Mouse (Mus musculus) heart, postnatal 0 days (tissue): Measurements from ENCODE around the gene C1qtnf4. TPM values are rescaled to one million over a fixed set of nuclear protein-coding genes. Genes with fewer than 3 reads are reported as not detected.

Experiments
- ATAC-seq: fragments of 200-750 bp; cut with Nextera tagmentation; 2 replicates; pipeline ENCODE4 v1.8.0; 2017; ENCODE audit warnings: low read depth, moderate number of reproducible peaks, moderate library complexity; ENCODE audit not compliant: insufficient read depth
- DNase-seq: peaks from one replicate; pipeline ENCODE4 v3.0.0-alpha.2; 2016; ENCODE audit warnings: low spot score
- H3K27ac ChIP-seq: fragments of 300-500 bp; sonication (generic); 2 replicates; pipeline ENCODE4 v1.5.1; 2014; ENCODE audit warnings: low read depth, mild to moderate bottlenecking
- H3K27me3 ChIP-seq: fragments of 300-500 bp; sonication (generic); 2 replicates; pipeline ENCODE4 v1.6.1; 2014; ENCODE audit warnings: low read length, mixed read lengths; ENCODE audit not compliant: control insufficient read depth, insufficient read depth
- H3K36me3 ChIP-seq: fragments of 300-500 bp; sonication (generic); replicated peaks from 2 replicates; pipeline ENCODE4 v1.6.1; 2014; ENCODE audit warnings: low read length, mixed read lengths; ENCODE audit not compliant: control insufficient read depth, insufficient read depth
- H3K4me1 ChIP-seq: fragments of 300-500 bp; sonication (generic); 2 replicates; pipeline ENCODE4 v1.6.1; 2014; ENCODE audit warnings: antibody characterized with exemption; ENCODE audit not compliant: control insufficient read depth, insufficient read depth
- H3K4me2 ChIP-seq: fragments of 300-500 bp; sonication (generic); 2 replicates; pipeline ENCODE4 v1.6.1; 2014; ENCODE audit warnings: low read depth, mild to moderate bottlenecking, low read length, moderate library complexity
- H3K4me3 ChIP-seq: fragments of 300-500 bp; sonication (generic); 2 replicates; pipeline ENCODE4 v1.5.1; 2014; ENCODE audit warnings: low read depth, low read length
- H3K9ac ChIP-seq: fragments of 300-500 bp; sonication (generic); replicated peaks from 2 replicates; pipeline ENCODE4 v1.6.1; 2014; ENCODE audit warnings: low read depth, low read length, mixed read lengths
- H3K9me3 ChIP-seq: fragments of 300-500 bp; sonication (generic); replicated peaks from 2 replicates; pipeline ENCODE4 v1.6.1; 2016; ENCODE audit warnings: low read length; ENCODE audit not compliant: control insufficient read depth
- CTCF ChIP-seq: IDR thresholded peaks from 2 replicates; pipeline ENCODE4 v1.5.1; 2016; ENCODE audit warnings: antibody characterized with exemption, control low read depth, low read depth
- EP300 ChIP-seq: IDR thresholded peaks from 2 replicates; pipeline ENCODE4 v1.6.1; 2016; ENCODE audit warnings: antibody characterized with exemption, low read depth
- WGBS: fragments of 180-500 bp; shearing (Covaris S2); extraction: QIAGEN DNeasy Blood & Tissue Kit; methylation state at CpG from one replicate; pipeline ENCODE4 v1.1.7; 2014; 5-methylcytosine and 5-hydroxymethylcytosine counted together
- polyA plus RNA-seq: library from polyadenylated mRNA; unstranded; fragments of >200 nt; fragmentation: Nextera tagmentation; extraction: Ambion mirVana; gene quantifications from 2 replicates; pipeline ENCODE4 v1.2.1, GENCODE M21; 2015
- total RNA-seq: library from RNA; depleted of rRNA; stranded (reverse); fragments of >200 nt; gene quantifications from 2 replicates; pipeline ENCODE4 v1.2.3, GENCODE M21; 2014; ENCODE audit warnings: low replicate concordance; rRNA removed

C1qtnf4 gene
- 15.5 and 18.7 TPM in 2 replicates for total RNA-seq
- polyA plus RNA-seq = 23.7 and 28.1 TPM in 2 replicates

DNA sequence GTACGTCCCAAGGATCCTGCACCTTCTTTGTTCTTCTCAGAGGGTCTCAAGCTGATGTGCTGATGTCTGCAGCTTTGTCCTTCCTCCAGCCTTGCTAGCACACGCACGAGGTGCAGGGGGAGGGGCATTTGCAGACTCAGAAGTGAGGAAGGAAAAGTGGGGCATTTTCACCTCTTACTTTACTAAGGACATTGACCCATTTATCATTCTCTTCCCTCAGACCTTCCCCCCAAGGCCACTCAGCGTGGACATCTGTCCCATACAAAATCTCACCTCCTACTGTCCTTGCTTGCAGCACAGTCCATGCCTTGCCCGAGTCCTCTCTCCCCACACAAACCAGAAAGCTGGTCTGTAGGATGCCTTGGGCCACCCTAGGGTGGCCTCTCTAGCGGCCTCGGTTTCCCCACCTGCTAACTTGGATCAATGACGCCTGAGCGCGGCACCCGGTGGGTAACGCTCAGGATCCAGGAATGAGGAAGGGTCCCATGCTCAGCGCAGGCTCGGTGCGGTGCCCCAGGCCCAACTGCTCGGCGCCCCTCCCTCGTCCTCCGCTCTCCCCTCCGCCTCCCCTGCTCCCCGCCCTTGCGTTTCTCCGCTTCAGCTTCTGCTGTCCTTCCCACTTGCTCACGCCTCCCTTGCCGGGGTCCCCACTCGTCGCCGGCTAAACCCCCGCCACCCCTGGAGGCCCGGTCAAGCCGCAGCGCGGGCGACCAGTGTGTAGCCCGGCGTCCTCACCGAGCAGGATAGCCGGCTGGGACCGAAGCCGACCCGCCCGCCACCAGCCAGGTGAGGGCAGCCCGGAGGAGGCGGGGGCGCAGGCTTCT is at the start of gene C1qtnf4:
TSS of gene C1qtnf4 (plus strand) at position 643 of the 824 bp plus-strand sequence.
- TF ChIP-seq EP300 (no peak), CTCF (no peak)
- 4% methylated on average over 41 of the region's 45 CpGs for WGBS
- no peak for DNase-seq
- H3K27ac ChIP-seq = no peak within 1 kb of the TSS
- no peaks in the 10 kb centered on the region for H3K9me3 ChIP-seq
- peak within 1 kb of the TSS; percentile 52 for H3K9ac ChIP-seq
- peak; percentile 15 for ATAC-seq
- H3K27me3 ChIP-seq = peaks cover 42% of the 10 kb centered on the region
- H3K4me1 ChIP-seq = peaks cover 22% of the 10 kb centered on the region
- H3K36me3 ChIP-seq = no peaks in the 10 kb centered on the region
- H3K4me2 ChIP-seq = peak within 1 kb of the TSS; percentile 76
- H3K4me3 ChIP-seq = peak within 1 kb of the TSS; percentile 45

DNA sequence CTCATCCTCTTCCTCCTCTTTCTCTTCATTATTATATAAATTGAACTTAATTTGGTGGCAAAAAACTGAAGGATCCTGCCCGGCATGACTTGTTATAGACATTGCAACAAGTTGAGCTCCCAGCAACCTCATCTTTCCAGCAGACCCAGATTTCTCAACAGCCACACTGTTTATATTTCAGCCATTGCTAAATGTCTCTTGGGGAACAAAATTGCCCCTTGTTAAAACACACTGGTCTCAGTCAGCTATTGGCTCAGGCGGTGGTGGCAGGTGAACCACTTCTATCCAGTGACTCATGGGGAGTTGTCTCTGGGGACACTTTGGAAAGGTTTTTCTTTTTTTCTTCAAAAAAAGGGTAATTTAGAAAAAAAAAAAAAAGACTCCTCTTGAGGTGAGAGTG is 47.0 kb upstream of the C1qtnf4 start:
- no peak for DNase-seq
- Histone ChIP-seq H3K9me3 (no peaks in the 10 kb centered on the region), H3K4me1 (no peaks in the 10 kb centered on the region), H3K27ac (no peak overlapping the region), H3K27me3 (no peaks in the 10 kb centered on the region), H3K4me2 (no peak overlapping the region), H3K4me3 (no peak overlapping the region), H3K9ac (no peak overlapping the region), H3K36me3 (no peaks in the 10 kb centered on the region)
- TF ChIP-seq CTCF (no peak), EP300 (no peak)
- no peak for ATAC-seq
- 80% methylated on average over 2 of the region's 2 CpGs for WGBS

DNA sequence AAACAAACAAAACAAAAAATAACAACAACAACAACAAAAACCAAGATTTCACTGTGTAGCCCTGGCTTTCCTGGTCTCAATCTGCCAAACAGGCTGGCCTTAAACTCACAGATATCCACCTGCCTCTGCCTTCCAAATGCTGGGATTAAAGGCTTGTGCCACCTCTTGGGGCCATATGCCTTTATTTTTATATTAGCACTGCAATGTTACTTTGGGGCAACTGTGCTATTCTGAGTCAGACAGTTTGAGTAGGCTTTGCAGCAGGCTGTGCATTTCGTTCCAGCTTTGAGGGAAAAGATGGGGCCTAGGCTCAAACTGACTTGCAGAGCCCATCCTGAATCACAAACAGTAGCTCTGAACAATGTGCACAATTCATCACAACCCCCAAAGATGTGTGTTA is 42.0 kb upstream of the C1qtnf4 start:
- Histone ChIP-seq H3K4me2 (no peak overlapping the region), H3K27me3 (no peaks in the 10 kb centered on the region), H3K9me3 (no peaks in the 10 kb centered on the region), H3K27ac (no peak overlapping the region), H3K36me3 (no peaks in the 10 kb centered on the region), H3K4me1 (peaks cover 14% of the 10 kb centered on the region), H3K4me3 (no peak overlapping the region), H3K9ac (no peak overlapping the region)
- WGBS = 64% methylated on average over 1 of the region's 1 CpGs
- ATAC-seq (no peak), DNase-seq (no peak)
- TF ChIP-seq CTCF (no peak), EP300 (no peak)

DNA sequence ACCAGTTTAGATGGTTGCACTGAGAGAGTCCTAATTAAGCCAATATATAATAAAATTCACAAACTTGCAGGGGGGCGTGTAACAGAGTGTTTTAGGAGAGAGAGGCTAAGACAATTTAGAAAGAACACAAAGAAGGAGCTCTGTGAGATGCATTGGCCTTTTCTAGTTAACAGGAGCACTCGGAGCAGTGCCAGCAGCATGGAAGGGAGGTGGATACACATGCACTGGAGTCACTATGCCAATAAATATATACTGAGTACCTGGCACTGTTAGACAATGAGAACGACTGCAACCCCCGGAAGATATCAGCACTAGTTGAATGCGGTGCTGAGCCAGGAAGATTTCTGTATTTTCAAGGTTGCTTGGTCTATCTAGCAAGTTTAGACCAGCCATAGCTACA is 41.4 kb upstream of the C1qtnf4 start:
- Histone ChIP-seq H3K4me2 (no peak overlapping the region), H3K4me1 (peaks cover 14% of the 10 kb centered on the region), H3K4me3 (no peak overlapping the region), H3K27ac (no peak overlapping the region), H3K36me3 (no peaks in the 10 kb centered on the region), H3K27me3 (no peaks in the 10 kb centered on the region), H3K9me3 (no peaks in the 10 kb centered on the region), H3K9ac (no peak overlapping the region)
- WGBS = 68% methylated on average over 5 of the region's 5 CpGs
- no peak for TF ChIP-seq EP300
- no peak for TF ChIP-seq CTCF
- ATAC-seq = no peak
- no peak for DNase-seq

DNA sequence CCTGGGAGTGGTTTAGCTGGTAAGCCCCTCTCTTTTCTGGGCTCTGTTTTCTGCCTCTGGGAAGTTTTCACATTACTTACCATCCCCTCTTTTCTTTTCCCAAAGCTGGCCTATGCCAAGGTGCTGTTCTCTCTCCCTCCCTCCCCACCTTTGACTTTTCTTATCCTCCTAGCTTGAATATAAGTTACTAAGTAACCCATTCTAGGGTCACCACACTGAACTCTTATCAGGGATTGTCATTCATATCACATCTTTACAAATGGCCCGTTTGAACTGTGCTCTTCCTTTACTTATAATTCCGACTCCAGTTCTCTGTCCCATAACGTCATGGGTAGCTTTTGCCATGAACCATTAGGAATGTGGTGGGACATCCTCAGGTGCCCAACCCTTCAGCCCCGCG is 40.4 kb upstream of the C1qtnf4 start:
- peaks cover 14% of the 10 kb centered on the region for H3K4me1 ChIP-seq
- H3K27ac ChIP-seq = no peak overlapping the region
- H3K4me2 ChIP-seq = no peak overlapping the region
- H3K9me3 ChIP-seq = no peaks in the 10 kb centered on the region
- H3K36me3 ChIP-seq = peaks cover 10% of the 10 kb centered on the region
- DNase-seq (no peak), ATAC-seq (no peak)
- WGBS = 73% methylated on average over 5 of the region's 5 CpGs
- no peak for TF ChIP-seq EP300
- TF ChIP-seq CTCF = no peak
- no peak overlapping the region for H3K9ac ChIP-seq
- no peak overlapping the region for H3K4me3 ChIP-seq
- H3K27me3 ChIP-seq = no peaks in the 10 kb centered on the region

DNA sequence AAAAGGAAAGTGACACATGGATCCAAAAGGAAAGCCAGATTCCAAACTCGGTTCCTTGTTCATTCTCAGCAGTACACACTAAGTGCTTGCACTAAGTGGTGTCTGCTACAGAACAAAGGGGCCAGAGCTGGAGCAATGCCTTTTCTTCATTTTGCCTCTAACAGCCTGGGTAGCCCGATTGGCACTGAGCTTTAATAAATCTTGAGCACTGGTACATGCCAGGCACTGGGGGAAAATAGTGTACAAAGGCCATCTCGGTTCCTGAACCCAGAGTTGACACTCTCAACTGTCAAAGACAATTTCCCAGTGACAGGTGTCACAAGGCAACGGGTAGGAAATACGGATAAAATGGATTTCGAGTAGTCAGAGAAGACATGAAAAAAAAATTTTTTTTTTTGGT is 39.5 kb upstream of the C1qtnf4 start:
- Histone ChIP-seq H3K27me3 (no peaks in the 10 kb centered on the region), H3K9ac (peak overlapping the region; percentile 91; the same call in 1 of the 2 replicates), H3K4me2 (peak overlapping the region; percentile 65), H3K36me3 (peaks cover 19% of the 10 kb centered on the region), H3K4me3 (peak overlapping the region; percentile 93), H3K9me3 (no peaks in the 10 kb centered on the region), H3K4me1 (peaks cover 14% of the 10 kb centered on the region), H3K27ac (peak overlapping the region; percentile 92)
- DNase-seq (no peak), ATAC-seq (no peak)
- WGBS = 47% methylated on average over 6 of the region's 6 CpGs
- TF ChIP-seq EP300 (no peak), CTCF (no peak)
